Mouse (Mus musculus) gastrocnemius, adult 18-20 months (tissue): ENCODE data around the gene C5ar2. TPM values are rescaled to one million over a fixed set of nuclear protein-coding genes. Genes with fewer than 3 reads are reported as not detected.
"Not testable (repeated sequence)": the region's sequence is repeated elsewhere in the genome, so short reads cannot be mapped to it uniquely, and the experiment has no call there.

Source experiments
- DNase-seq: peaks from one replicate; pipeline ENCODE4 v3.0.0; 2021; ENCODE audit warnings: low spot score
- long read RNA-seq, 2 experiments: library from polyadenylated mRNA; stranded (forward); transcript quantifications; one replicate each; pipeline ENCODE4 v2.0.0; 2021
- total RNA-seq, 2 experiments: library from RNA; stranded (reverse); gene quantifications; 2 replicates each; pipeline ENCODE4 v1.2.3; 2021

The C5ar2 gene
- under 1 TPM; 0.25 to 0.26 TPM for total RNA-seq
- long read RNA-seq, experiment 1: 0 reads
- long read RNA-seq, experiment 2: 0 reads

- DNase-seq: no peak
Measured at GRCm38 (mm10) chr7:16244067-16244466, at the start of gene C5ar2. Gene C5ar2, minus strand, starts transcription at chr7:16244154.

DNA sequence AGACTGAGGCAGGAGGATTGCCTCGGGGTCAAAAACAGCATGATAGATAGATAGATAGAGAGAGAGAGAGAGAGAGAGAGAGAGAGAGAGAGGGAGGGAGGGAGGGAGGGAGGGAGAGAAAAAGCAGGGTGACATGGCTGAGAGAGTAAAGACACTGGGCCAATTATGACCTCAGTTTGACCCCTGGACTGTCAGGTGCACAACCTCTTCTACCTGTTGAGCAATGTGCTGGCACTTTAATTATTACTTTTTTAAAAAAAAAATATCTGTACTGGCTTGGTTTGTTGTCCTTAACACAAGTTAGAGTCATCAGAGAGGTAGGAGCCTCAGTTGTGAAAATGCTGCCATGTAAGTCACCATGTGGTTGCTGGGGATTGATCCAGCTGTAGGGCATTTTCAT lies 43.8 kb upstream of the C5ar2 start:
- no peak for DNase-seq

DNA sequence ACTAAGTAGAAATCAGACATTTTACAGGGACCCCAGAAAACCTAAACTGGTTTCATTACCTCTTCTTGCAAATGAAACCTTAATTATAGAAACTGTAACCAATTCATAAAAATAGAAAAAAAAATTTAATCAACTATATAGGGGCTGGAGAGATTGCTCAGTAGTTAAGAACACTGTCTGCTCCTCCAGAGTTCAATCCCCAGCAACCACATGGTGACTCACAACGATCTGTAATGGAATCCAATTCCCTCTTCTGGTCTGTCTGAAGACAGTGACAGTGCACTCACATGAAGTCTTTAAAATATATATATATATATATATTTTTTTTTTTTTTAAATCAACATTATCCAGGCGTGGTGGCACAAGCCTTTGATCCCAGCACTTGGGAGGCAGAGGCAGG lies 43.1 kb upstream of the C5ar2 start:
- no peak for DNase-seq

DNA sequence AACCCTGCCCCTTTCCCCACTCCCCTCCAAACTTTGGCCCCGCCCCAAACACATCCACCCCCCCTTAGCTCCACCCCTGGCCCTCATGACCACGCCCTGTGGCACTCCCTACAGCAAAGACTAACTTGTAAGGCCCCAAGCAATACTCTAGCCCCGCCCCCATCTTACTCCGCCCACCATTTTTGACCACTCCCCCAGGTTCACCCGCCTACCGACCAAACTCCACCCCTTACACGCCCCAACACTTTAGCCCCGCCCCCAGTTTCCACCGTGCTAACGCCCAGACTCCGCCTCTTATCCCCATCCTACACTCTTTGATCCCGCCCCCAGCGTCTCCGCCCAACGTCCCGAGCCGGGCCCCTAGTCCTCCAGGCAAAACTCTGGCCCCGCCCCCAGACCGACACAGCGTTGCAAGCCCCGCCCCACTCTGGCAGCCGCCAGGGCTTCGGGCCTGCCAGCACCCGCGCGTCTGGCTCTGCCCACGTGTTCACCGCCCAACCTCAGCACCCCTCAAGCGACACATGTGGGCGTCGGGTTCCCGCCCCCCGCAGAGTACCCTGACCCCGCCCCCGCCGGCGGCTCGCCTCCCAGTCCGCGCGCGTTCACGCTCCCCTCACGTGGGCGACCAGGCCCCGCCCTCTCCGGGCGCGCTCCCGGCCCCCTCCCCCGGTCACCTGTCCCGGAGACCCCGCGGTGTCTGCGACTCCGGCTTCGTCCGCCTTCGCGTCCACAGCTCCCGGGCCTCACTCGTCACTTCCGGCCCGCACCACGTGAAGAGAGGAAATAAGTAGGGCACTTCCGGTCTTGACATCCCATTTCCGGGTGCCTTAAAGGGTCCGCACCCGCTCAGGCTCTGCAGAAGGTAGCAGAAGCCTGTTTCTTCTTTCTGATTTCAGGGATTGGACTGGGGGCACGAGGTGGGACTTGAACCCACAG lies 42.3 kb upstream of the C5ar2 start, which contains the start of gene Ccdc9:
Gene Ccdc9 (minus strand): TSS at position 770 of the 936 bp plus-strand sequence.
- DNase-seq: peak; percentile 100

GRCm38 (mm10) chr7:16285450-16286025 lies 41.6 kb upstream of the C5ar2 start:
- peak; percentile 82 for DNase-seq

- no peak for DNase-seq
Measured at GRCm38 (mm10) chr7:16284904-16285303, 41.0 kb upstream of the C5ar2 start.

GRCm38 (mm10) chr7:16284001-16284400 lies 40.0 kb upstream of the C5ar2 start:
- DNase-seq: no peak

- no peak for DNase-seq
Measured at GRCm38 (mm10) chr7:16282334-16282733, 38.4 kb upstream of the C5ar2 start.

DNA sequence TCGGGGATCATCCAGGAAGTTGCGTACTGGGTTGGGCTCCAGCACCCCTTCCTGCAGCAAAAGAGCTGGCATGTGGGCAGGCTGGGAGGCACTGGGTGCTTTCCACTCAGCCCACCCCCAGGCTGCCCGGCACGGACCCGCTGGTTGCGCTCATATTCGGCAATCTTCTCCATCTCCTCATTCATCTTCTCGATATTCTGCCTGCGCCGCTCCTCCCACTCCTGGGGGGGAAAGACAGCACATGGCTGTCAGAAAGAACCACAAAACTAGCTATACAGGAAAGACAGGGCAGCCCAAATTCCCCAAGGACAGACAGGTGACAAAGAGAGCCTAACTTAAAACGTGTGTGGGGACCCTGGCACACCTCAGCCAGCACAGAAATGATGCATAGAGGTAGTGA lies 36.8 kb upstream of the C5ar2 start:
- DNase-seq: no peak

DNA sequence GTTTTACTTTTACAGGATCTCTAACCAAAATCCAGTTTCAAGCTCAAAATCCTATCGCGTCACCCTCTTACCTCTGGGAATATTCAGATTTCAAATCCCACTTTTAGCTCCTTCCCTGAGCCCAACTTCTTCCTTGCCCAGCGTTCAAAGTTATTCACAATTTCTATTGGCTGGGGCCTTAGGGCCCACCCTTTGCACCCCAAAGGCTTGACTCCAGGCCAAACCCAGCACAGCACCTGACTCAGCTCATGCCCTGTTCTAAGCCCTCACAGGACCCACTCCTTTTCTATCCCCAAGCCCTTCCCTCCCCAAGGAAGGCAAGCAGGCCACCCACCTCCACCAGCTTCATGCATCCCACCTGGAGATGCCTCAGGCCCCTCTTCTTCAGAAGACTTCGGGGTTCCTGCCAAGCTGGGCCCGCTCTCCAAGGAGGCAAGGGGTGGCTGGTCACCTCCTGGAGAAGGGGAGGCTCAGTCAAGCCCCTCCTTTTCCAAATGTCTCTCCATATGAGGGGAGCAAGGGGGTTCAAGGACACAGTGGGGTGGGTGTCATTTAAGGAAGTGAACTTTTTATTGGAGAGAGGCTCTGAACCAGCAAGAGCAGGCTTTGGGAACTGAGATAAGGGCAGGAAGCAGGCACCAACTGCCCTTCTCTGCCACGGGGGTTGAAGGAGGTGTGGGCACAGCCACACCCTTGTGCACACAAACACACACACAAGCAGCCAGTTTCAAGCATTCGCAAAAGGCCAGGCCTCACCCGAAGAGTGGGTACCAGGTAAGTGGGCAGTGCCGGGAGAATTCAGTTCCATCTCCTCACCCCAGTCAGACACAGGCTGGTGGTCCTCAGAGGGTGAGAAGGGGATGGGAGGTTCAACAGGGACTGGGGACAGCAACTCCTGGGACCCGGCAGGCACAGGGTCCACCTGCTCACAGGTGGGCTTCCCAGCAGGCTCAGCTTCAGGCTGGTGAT lies 31.3 kb upstream of the C5ar2 start:
- no peak for DNase-seq

DNA sequence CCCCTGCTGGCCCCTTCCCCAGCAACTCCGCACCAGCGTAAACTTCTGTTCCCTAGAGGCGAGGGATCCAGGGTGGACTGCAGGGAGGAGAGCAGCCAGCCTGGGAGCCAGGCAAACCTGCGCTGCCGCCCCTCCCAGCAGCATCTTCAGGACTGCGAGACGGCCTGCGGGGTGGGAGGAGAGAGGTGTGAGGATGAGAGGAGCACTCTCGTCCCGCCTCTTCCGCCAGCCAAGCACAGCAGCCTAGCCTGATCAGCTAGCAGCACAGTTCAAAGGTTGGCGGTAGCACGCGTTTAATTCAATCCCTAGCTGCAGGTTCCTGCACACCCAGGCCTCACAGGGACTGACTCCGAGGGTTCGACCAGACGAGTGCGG lies 29.8 kb upstream of the C5ar2 start:
- no peak for DNase-seq

GRCm38 (mm10) chr7:16273081-16273765 lies 29.3 kb upstream of the C5ar2 start, which contains the start of gene Inafm1:
Gene Inafm1, minus strand, starts transcription at chr7:16273617.
- peak; percentile 87 for DNase-seq

- DNase-seq: peak; percentile 43
Measured at GRCm38 (mm10) chr7:16272681-16273080, 28.7 kb upstream of the C5ar2 start.

GRCm38 (mm10) chr7:16271139-16271538 lies 27.2 kb upstream of the C5ar2 start:
- DNase-seq: no peak

- not testable (repeated sequence) for DNase-seq
Measured at GRCm38 (mm10) chr7:16266593-16266992, 22.6 kb upstream of the C5ar2 start.

DNA sequence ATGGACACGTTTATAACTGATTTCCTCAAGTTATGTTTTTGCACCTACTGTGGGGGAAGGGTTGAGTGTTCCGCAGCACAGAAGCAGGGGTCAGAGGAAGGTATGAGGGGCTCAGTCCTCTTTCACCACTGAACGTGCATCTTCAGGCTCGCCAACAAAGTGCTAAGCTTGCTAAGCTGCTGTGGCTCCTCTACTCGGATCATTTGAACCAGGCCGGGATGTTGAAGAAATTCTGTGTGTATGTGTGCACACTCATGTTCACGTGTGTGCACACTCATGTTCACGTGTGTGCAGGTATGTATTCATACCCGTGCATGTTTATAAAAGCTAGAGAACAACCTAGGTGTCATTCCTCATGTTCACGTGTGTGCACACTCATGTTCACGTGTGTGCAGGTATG lies 21.9 kb upstream of the C5ar2 start:
- DNase-seq: no peak

- no peak for DNase-seq
Measured at GRCm38 (mm10) chr7:16263843-16264242, 19.9 kb upstream of the C5ar2 start.

DNA sequence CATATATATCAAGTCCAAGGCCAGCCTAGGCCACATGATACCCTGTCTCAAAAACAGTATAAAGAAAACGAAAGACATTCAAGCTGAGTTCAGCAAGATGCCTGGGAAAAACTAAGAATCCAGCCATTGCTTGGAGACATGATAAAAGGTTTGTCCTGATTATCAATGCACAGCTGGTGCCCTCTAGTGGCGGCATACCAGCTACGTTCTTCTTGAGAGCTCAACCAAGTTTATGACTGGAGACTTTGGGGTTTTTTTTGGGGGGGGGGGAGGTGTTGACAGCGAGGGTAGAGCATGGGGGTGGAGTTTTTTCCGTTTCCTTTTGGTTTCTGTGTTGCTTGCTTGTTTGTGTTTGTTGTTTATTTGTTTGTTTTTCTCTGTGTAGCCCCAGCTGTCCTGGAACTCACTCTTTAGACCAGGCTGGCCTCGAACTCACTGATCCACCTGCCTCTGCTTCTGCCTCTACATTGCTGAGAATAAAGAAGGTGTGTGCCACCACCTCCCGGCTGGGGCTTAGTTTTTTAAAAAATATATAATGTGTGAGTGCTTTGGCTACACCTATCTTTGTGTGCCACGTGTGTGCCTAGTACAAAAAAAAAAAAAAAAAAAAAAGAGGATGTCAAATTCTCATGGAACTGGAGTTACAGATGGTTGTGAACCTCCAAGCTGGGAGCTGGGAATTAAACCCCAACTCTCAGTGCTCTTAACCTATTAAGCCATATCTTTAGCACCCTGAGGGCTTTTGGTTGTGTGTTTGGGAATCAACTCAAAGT lies 19.2 kb upstream of the C5ar2 start:
- peak; percentile 76 for DNase-seq

DNA sequence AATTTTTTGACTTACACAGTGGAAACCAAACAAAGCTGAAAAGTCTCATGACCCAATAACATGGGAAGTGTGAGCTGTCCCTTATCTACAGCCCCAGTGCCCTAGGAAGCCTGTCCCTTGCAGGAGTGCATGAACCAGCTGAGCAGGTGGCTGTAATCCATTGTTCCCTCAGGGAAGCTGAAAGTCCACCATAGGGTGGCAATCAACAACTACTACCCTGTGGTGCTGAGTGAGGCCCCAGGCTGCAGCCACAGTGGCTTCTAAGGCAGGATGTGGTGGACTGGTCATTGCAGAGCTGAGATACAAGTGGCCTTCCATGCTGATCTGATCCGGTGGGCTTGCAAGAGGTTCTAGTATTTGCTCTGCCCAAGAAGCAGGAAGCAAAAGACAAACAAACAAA lies 17.1 kb upstream of the C5ar2 start:
- no peak for DNase-seq

DNA sequence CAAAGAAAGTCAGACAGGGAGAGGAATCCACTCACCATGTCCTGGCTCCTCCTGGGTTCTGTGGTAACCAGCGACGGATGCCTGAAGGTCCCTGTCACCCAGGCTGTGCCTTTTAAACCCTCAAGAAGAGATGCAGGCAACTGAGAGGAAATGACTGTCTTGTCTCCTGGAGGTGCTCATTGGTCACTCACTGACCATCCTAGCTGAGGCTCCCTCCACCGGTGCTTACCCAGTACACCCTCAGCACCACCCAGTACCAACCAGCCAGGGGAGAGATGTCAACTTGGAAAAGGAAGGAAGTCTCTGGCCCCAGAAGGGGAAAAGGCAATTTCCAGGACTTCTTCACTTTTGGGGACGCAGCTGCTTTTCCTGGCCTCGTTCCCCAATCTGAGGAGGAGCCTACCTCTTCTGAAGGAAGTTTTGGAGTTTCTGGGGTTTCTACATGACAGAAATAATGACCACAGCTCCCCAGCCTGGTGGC lies 15.2 kb upstream of the C5ar2 start, which contains the start of gene C5ar1:
Gene C5ar1 (minus strand): TSS at position 431 of the 481 bp plus-strand sequence.
- DNase-seq: no peak
